Mouse (Mus musculus): ENCODE measurements around the gene Olfr1358. TPM values are rescaled to one million over a fixed set of nuclear protein-coding genes. Genes with fewer than 3 reads are reported as not detected.

Gene Olfr1358
- polyA plus RNA-seq (2014; fragmentation: Nextera tagmentation; extraction: Ambion mirVana): not detected in 2 replicates

DNA sequence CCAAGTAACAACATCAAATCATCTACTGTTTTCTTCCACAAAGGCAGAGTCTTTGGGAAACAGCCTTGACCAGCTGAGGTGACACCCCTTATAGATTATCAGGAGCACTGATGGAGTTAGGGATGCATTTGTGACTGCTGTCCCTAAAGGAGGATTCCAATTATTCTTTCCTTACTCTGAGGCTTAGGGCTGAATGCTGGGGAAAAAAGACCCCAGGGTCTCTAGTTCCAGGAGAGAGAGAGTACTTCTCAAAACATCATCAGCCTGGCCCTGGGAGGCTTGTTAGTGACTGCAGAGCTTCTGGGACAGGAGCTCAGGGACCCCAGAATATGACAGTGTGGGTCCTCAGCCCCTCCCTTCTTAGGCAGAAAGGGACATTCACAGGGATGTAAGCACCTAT lies at the start of gene Olfr1358:
Gene Olfr1358, plus strand, starts transcription at position 301 of the 400 bp plus-strand sequence.
- H3K9me3 ChIP-seq (replicated peaks; ENCODE audit: control insufficient read depth, low read length): no peaks in the 10 kb centered on the region
- H3K27me3 ChIP-seq (ENCODE audit: control insufficient read depth, insufficient read depth, low read length): no peaks in the 10 kb centered on the region
- H3K27ac ChIP-seq (replicated peaks; ENCODE audit: low read depth, low read length): no peak within 1 kb of the TSS
- H3K9ac ChIP-seq (replicated peaks; ENCODE audit: low read length): no peak within 1 kb of the TSS
- ATAC-seq (replicated peaks; ENCODE audit: insufficient number of reproducible peaks, low FRiP score, low TSS enrichment, low read depth): no peak
- H3K4me3 ChIP-seq (ENCODE audit: low read depth, low read length): no peak within 1 kb of the TSS
- no peaks in the 10 kb centered on the region for H3K4me1 ChIP-seq (ENCODE audit: control insufficient read depth, insufficient read depth, low read length)
- no peak for DNase-seq (ENCODE audit: low spot score)
- no peak within 1 kb of the TSS for H3K4me2 ChIP-seq (ENCODE audit: low read depth, low read length)
- H3K36me3 ChIP-seq (replicated peaks; ENCODE audit: control insufficient read depth, insufficient read depth, low read depth, low read length): no peaks in the 10 kb centered on the region

DNA sequence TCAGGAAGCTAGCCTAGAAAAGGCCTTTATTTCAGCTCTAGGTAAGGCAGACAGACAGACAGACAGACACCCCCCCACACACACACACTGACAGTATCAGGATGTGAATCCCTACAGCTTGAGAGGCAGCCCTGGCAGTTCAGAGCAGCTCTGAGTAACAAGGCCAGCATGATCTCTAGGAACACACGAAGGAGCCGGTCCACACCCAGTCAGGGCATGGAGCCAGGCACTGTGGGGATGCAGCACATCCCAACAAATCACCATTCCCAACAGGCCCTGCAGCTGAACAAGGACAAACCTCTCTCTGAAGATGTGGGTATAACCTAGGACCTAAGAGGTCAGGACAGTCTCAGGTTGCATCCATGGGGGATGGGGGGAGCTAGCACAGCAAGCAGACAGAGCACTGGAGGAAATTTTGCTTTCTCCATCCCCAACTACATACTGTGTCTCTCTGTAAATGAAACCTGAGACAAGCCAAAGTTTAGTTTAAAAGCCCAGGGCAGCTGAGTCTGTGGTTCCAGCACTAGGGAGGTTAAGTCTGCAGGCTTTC lies 49.4 kb upstream of the Olfr1358 start:
- no peak overlapping the region for H3K27ac ChIP-seq (replicated peaks; ENCODE audit: low read depth, low read length)

DNA sequence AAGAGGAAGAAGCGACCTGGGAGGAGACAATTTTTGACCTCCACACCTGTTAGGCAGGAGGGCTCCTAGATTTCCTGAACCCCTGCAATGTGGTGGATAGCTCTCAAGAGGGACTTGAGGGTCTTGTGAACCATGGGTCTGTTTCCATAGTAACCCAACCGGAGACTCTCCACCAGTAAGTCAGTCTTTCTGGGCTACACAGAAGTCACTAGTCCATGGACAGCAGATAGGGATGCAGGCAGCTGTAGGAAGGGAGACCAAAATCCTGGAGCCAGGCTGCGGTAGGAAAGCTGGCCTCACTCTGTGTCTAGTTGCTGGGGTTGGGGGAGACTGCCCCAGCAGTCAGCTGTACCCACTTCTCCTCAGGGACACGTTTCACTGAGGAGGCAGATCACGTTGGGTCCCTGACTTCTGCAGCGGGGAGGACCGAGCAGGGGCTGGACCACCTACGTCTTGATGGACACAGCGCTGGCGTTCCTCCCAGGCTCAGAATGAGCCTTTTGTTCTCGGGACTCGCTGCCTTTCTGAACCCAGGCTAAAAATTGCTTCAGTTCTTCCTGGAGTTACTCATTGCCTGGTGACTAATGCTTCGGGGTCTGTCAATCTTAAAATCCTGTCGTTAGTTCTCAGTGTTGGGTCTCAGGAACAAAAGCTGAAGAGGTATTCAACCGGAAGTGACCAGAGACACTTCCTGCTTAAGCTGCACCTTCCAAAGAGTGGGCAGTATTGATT lies 46.5 kb upstream of the Olfr1358 start:
- Histone ChIP-seq H3K36me3 (replicated peaks; ENCODE audit: control insufficient read depth, insufficient read depth, low read depth, low read length) (no peaks in the 10 kb centered on the region), H3K4me1 (ENCODE audit: control insufficient read depth, insufficient read depth, low read length) (no peaks in the 10 kb centered on the region; the same call in 1 of the 2 replicates), H3K4me3 (ENCODE audit: low read depth, low read length) (no peak overlapping the region), H3K27me3 (ENCODE audit: control insufficient read depth, insufficient read depth, low read length) (no peaks in the 10 kb centered on the region), H3K9ac (replicated peaks; ENCODE audit: low read length) (no peak overlapping the region), H3K9me3 (replicated peaks; ENCODE audit: control insufficient read depth, low read length) (no peaks in the 10 kb centered on the region), H3K27ac (replicated peaks; ENCODE audit: low read depth, low read length) (no peak overlapping the region), H3K4me2 (ENCODE audit: low read depth, low read length) (no peak overlapping the region)
- DNase-seq (ENCODE audit: low spot score): peak; percentile 16
- peak; percentile 31; the same call in 1 of the 2 replicates for ATAC-seq (replicated peaks; ENCODE audit: insufficient number of reproducible peaks, low FRiP score, low TSS enrichment, low read depth)
- 22% methylated on average over 15 of the region's 15 CpGs for WGBS

More for the DNA sequence above, 49.4 kb upstream of the Olfr1358 start:
- Histone ChIP-seq H3K9ac (replicated peaks; ENCODE audit: low read length) (peak overlapping the region; percentile 22; the same call in 1 of the 2 replicates), H3K4me3 (ENCODE audit: low read depth, low read length) (no peak overlapping the region), H3K36me3 (replicated peaks; ENCODE audit: control insufficient read depth, insufficient read depth, low read depth, low read length) (no peaks in the 10 kb centered on the region), H3K4me2 (ENCODE audit: low read depth, low read length) (no peak overlapping the region), H3K9me3 (replicated peaks; ENCODE audit: control insufficient read depth, low read length) (no peaks in the 10 kb centered on the region), H3K27me3 (ENCODE audit: control insufficient read depth, insufficient read depth, low read length) (0 out of 2 replicates have a peak, but pooled peaks cover 2% of the 10 kb centered on the region), H3K4me1 (ENCODE audit: control insufficient read depth, insufficient read depth, low read length) (peaks cover 2% of the 10 kb centered on the region; the same call in 1 of the 2 replicates)
- peak; percentile 26 for DNase-seq (ENCODE audit: low spot score)
- WGBS: 14% methylated on average over 2 of the region's 2 CpGs
- ATAC-seq (replicated peaks; ENCODE audit: insufficient number of reproducible peaks, low FRiP score, low TSS enrichment, low read depth): no peak

DNA sequence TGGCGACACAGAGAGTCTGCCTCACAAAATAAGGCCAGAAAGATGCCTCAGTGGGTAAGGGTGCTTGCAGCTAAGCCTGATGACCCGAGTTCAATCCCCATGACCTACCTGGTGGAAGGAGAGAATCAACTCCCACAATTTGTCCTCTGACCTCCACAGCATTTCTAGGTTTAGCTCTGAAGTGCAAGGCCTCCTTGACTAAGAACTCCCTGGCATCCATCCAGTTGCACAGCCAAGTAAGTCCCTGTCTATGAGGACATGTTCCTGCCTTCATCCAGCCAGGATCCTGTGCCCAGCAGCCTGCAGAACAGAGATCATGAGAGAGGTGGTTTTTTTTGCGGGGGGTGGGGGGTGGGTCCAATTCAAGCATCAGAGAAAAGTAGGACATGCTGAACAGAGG lies 45.2 kb upstream of the Olfr1358 start:
- WGBS: 83% methylated on average over 3 of the region's 3 CpGs
- no peak overlapping the region for H3K27ac ChIP-seq (replicated peaks; ENCODE audit: low read depth, low read length)
- no peak overlapping the region for H3K4me2 ChIP-seq (ENCODE audit: low read depth, low read length)
- no peak overlapping the region for H3K9ac ChIP-seq (replicated peaks; ENCODE audit: low read length)
- no peaks in the 10 kb centered on the region; the same call in 1 of the 2 replicates for H3K4me1 ChIP-seq (ENCODE audit: control insufficient read depth, insufficient read depth, low read length)
- no peak overlapping the region for H3K4me3 ChIP-seq (ENCODE audit: low read depth, low read length)
- no peaks in the 10 kb centered on the region for H3K9me3 ChIP-seq (replicated peaks; ENCODE audit: control insufficient read depth, low read length)
- ATAC-seq (replicated peaks; ENCODE audit: insufficient number of reproducible peaks, low FRiP score, low TSS enrichment, low read depth) (no peak), DNase-seq (ENCODE audit: low spot score) (no peak)
- no peaks in the 10 kb centered on the region for H3K36me3 ChIP-seq (replicated peaks; ENCODE audit: control insufficient read depth, insufficient read depth, low read depth, low read length)
- H3K27me3 ChIP-seq (ENCODE audit: control insufficient read depth, insufficient read depth, low read length): no peaks in the 10 kb centered on the region

GRCm38 (mm10) chr10:78473434-78473833 lies 43.8 kb upstream of the Olfr1358 start:
- H3K4me1 ChIP-seq (ENCODE audit: control insufficient read depth, insufficient read depth, low read length): no peaks in the 10 kb centered on the region
- no peak overlapping the region for H3K9ac ChIP-seq (replicated peaks; ENCODE audit: low read length)
- 59% methylated on average over 5 of the region's 5 CpGs for WGBS
- H3K4me3 ChIP-seq (ENCODE audit: low read depth, low read length): no peak overlapping the region
- no peaks in the 10 kb centered on the region for H3K27me3 ChIP-seq (ENCODE audit: control insufficient read depth, insufficient read depth, low read length)
- H3K36me3 ChIP-seq (replicated peaks; ENCODE audit: control insufficient read depth, insufficient read depth, low read depth, low read length): no peaks in the 10 kb centered on the region
- ATAC-seq (replicated peaks; ENCODE audit: insufficient number of reproducible peaks, low FRiP score, low TSS enrichment, low read depth) (no peak), DNase-seq (ENCODE audit: low spot score) (no peak)
- H3K4me2 ChIP-seq (ENCODE audit: low read depth, low read length): no peak overlapping the region
- H3K27ac ChIP-seq (replicated peaks; ENCODE audit: low read depth, low read length): no peak overlapping the region
- no peaks in the 10 kb centered on the region for H3K9me3 ChIP-seq (replicated peaks; ENCODE audit: control insufficient read depth, low read length)

GRCm38 (mm10) chr10:78474759-78475158 lies 42.5 kb upstream of the Olfr1358 start:
- Histone ChIP-seq H3K9me3 (replicated peaks; ENCODE audit: control insufficient read depth, low read length) (no peaks in the 10 kb centered on the region), H3K4me3 (ENCODE audit: low read depth, low read length) (no peak overlapping the region), H3K27me3 (ENCODE audit: control insufficient read depth, insufficient read depth, low read length) (no peaks in the 10 kb centered on the region), H3K9ac (replicated peaks; ENCODE audit: low read length) (no peak overlapping the region), H3K36me3 (replicated peaks; ENCODE audit: control insufficient read depth, insufficient read depth, low read depth, low read length) (no peaks in the 10 kb centered on the region), H3K4me2 (ENCODE audit: low read depth, low read length) (no peak overlapping the region), H3K27ac (replicated peaks; ENCODE audit: low read depth, low read length) (no peak overlapping the region), H3K4me1 (ENCODE audit: control insufficient read depth, insufficient read depth, low read length) (no peaks in the 10 kb centered on the region)
- ATAC-seq (replicated peaks; ENCODE audit: insufficient number of reproducible peaks, low FRiP score, low TSS enrichment, low read depth) (no peak), DNase-seq (ENCODE audit: low spot score) (no peak)
- WGBS: 70% methylated on average over 8 of the region's 8 CpGs

DNA sequence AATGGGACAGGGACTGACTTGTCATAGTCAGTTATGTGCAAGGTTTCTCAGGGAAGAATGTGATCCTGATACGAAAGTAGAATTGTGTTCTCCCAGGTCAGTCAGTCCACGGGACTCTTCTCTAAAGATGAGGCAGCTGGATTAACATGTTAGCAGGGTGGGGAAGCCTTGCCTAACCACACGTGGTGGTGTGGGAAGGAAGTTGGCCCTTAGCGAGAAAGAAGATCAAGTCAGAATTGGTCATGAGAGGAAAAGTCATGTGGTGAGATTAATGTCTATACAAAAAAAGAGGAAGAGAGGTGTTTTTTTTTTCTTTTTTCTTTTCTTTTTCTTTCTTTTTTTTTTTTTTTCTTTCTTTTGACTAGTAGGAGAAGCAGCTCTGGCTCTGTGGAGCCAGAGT lies 40.4 kb upstream of the Olfr1358 start:
- ATAC-seq (replicated peaks; ENCODE audit: insufficient number of reproducible peaks, low FRiP score, low TSS enrichment, low read depth): no peak
- WGBS: 74% methylated on average over 4 of the region's 4 CpGs
- no peaks in the 10 kb centered on the region; the same call in 1 of the 2 replicates for H3K4me1 ChIP-seq (ENCODE audit: control insufficient read depth, insufficient read depth, low read length)

More for the DNA sequence above, 40.4 kb upstream of the Olfr1358 start:
- Histone ChIP-seq H3K4me3 (ENCODE audit: low read depth, low read length) (no peak overlapping the region), H3K27me3 (ENCODE audit: control insufficient read depth, insufficient read depth, low read length) (peaks cover 2% of the 10 kb centered on the region; the same call in 1 of the 2 replicates), H3K9ac (replicated peaks; ENCODE audit: low read length) (no peak overlapping the region), H3K9me3 (replicated peaks; ENCODE audit: control insufficient read depth, low read length) (no peaks in the 10 kb centered on the region), H3K27ac (replicated peaks; ENCODE audit: low read depth, low read length) (no peak overlapping the region), H3K4me2 (ENCODE audit: low read depth, low read length) (no peak overlapping the region), H3K36me3 (replicated peaks; ENCODE audit: control insufficient read depth, insufficient read depth, low read depth, low read length) (no peaks in the 10 kb centered on the region)
- DNase-seq (ENCODE audit: low spot score): no peak

Measured in embryonic facial prominence, embryonic 11.5 days (tissue).